Mouse (Mus musculus): ENCODE results near the gene Lysmd1.

- TF ChIP-seq CTCF (IDR thresholded peaks at IDR 0.05; ENCODE audit: insufficient read depth, low read depth, low read length) (no peak), POLR2A (IDR thresholded peaks at IDR 0.05; ENCODE audit: insufficient read depth, low read depth, low read length) (peak; percentile 64)
These were observed 22.8 kb upstream of the Lysmd1 start, which contains the start of gene Vps72 for GRCm38 (mm10) chr3:95110911-95111726.
